Mouse (Mus musculus): ENCODE results near the gene 4930539E08Rik. TPM values are rescaled to one million over a fixed set of nuclear protein-coding genes. Genes with fewer than 3 reads are reported as not detected.

Gene 4930539E08Rik
- total RNA-seq, 1 experiment from 2014 or later, result 2.8 TPM

Other genes starting within 250 kb of the 4930539E08Rik start
- 0.81 TPM in 1 of 2 replicates, not detected in the other for gene Slc26a8, start 225.1 kb downstream of the 4930539E08Rik start, total RNA-seq (2017)
- gene Mapk14, start 224.0 kb downstream of the 4930539E08Rik start, total RNA-seq (2017), result 79.5 and 163 TPM in 2 replicates
- gene AC170998.1, start 189.2 kb downstream of the 4930539E08Rik start, total RNA-seq (2017), result 3.9 and 5.7 TPM in 2 replicates
- gene Mapk13, start 146.0 kb downstream of the 4930539E08Rik start, total RNA-seq (2017), result 5.6 and 9.4 TPM in 2 replicates
- 7.5 and 13.2 TPM in 2 replicates for gene Brpf3, start 114.2 kb downstream of the 4930539E08Rik start, total RNA-seq (2017)
- 0.13 and 0.25 TPM in 2 replicates for gene Pnpla1, start 56.9 kb downstream of the 4930539E08Rik start, total RNA-seq (2017)
- not detected in 2 replicates for gene Pxt1, start 28.5 kb upstream of the 4930539E08Rik start, total RNA-seq (2017)
- gene Kctd20, start 36.6 kb upstream of the 4930539E08Rik start, total RNA-seq (2017), result 57.9 and 64.0 TPM in 2 replicates
- 100 and 102 TPM in 2 replicates for gene Stk38, start 92.7 kb upstream of the 4930539E08Rik start, total RNA-seq (2017)
- 716 and 982 TPM in 2 replicates for gene Srsf3, start 117.3 kb upstream of the 4930539E08Rik start, total RNA-seq (2017)
- 7.1 and 9.0 TPM in 2 replicates for gene Cdkn1a, start 175.7 kb upstream of the 4930539E08Rik start, total RNA-seq (2017)
- 27.8 and 58.2 TPM in 2 replicates for gene Rab44, start 198.8 kb upstream of the 4930539E08Rik start, total RNA-seq (2017)

Data from hematopoietic stem cell, adult 5-6 weeks (primary cell).